Mouse (Mus musculus) liver, postnatal 0 days (tissue): ENCODE data around the gene Anks1b.

Experiments
- CTCF ChIP-seq: sonication (generic); IDR thresholded peaks from 2 replicates; pipeline ENCODE4 v1.5.1; 2016; ENCODE audit warnings: antibody characterized with exemption, low read depth
- EP300 ChIP-seq: IDR thresholded peaks from 2 replicates; pipeline ENCODE4 v1.6.1; 2016; ENCODE audit warnings: antibody characterized with exemption, low read depth, mild to moderate bottlenecking

- no peak for TF ChIP-seq EP300
- TF ChIP-seq CTCF: no peak
Measured at GRCm38 (mm10) chr10:90137538-90137937, 264.2 kb downstream of the Anks1b start.
